Mouse (Mus musculus) bone marrow macrophage, adult 2 months (primary cell): Measurements from ENCODE around the gene Hmgb1.

Experiments used
- CTCF ChIP-seq: IDR thresholded peaks from 2 replicates; pipeline ENCODE4 v1.5.1; 2012; ENCODE audit warnings: low read depth, mild to moderate bottlenecking, low read length, moderate library complexity
- POLR2A ChIP-seq: IDR thresholded peaks from 2 replicates; pipeline ENCODE4 v1.6.1; 2012; ENCODE audit warnings: mild to moderate bottlenecking, low read depth, low read length, borderline replicate concordance

DNA sequence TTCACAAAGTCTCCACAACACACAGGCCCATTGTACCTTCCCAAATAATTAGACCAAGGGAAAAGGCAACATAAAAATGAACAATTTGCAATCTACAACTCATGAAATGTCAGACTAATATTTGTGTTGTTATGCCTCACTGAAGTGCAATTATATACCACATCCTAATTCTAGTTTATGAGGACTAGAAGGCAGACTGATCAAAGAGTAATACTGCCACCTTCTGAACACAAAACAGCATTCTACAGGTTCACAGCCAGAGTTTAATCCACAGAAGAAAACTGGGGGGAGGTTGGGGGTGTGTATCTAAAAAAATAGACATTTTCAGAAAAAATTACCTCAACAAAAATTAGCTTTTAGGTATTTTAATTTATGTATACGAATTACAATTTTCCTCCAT, 135.3 kb downstream of the Hmgb1 start:
- TF ChIP-seq CTCF, result no peak
- TF ChIP-seq POLR2A, result no peak
